Mouse (Mus musculus) c-Kit-positive CD71-positive TER-119-positive erythroid progenitor cells, embryonic 14.5 days (primary cell): ENCODE measurements around the gene Dntt.
A peak's percentile ranks its signal among the peaks of the same experiment; 100 is the strongest.

ENCODE experiments used
- DNase-seq: peaks from one replicate; pipeline ENCODE4 v3.0.0-alpha.2; 2013; ENCODE audit warnings: low spot score

The Dntt gene

DNA sequence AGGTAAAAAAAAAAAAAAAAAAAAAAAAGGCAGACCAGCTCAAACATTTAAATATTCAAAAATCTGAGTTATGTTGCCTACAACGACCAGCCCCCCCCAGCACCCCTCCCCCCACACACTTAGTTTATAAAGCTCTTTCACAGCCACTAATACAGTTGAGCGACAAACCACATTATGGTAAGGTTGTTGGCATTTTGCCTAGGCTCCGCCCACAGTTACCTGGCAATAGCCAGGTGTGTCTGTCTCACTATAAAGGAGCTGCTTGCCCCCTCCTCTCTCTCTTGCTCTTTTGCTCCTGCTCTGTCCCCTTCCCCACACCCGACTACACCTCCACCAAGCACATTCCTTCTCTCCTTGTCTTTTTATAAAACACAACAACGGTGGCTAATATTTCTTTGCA, 17.4 kb upstream of the Dntt start:
- DNase-seq, result no peak

GRCm38 (mm10) chr19:41013591-41013990, 15.5 kb upstream of the Dntt start:
- no peak for DNase-seq

DNA sequence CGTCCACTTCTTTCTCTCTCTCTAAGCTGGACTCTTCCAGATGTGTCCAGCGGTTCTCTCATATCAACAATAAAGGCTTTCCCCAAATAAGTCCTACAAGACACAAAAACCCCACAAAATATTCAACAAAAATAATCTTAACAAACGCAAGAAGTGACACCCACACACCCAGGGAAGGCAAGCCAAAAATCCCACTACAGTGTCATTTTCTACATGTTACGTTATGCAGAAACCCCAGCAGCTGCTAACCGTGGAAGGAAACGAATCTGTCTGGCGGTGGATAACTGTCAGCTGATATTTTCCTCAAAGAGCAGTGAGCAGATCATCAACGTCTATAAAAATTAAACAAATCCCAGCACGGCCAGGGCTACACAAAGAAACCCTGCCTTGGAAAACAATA, 15.1 kb upstream of the Dntt start:
- DNase-seq, result no peak

DNA sequence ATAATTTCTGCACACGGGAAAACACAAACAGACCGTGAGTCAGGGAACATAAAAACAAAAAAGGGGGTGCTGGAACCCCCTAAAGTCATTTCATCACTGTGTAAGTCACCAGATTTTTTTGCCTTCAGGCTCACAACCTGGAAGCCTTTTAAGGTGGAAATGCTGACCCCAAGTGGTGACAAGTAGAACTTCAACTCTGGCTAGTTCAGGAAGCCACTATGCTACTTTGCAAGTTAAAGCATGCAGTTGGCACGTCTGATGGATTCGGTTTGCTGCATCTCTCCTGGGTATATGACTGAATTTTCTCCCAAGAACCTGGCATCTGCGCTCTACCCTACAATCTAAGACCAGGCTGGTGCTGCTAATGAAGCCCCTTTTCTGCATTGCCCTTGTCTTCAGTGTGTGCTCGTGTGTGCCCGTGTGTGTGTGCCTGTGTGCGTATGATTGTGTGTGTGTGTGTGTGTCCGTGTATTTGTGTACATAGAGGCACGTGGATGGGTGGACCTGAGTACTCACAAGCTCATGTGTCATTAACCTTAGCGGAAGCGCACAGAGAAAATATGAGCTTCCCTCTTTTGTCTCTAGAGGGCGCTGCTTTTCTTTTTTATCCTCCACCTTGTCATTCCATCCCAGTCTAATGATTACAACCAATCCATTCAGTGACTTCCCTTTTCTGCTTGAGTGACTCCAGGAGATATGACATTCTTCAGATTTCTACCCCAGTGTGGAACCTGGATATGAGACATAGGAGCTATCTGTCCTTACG, 12.9 kb upstream of the Dntt start:
- peak; percentile 61 for DNase-seq

GRCm38 (mm10) chr19:41019164-41019675, 9.9 kb upstream of the Dntt start:
- DNase-seq, result no peak

GRCm38 (mm10) chr19:41020537-41020936, 8.5 kb upstream of the Dntt start:
- DNase-seq, result no peak

DNA sequence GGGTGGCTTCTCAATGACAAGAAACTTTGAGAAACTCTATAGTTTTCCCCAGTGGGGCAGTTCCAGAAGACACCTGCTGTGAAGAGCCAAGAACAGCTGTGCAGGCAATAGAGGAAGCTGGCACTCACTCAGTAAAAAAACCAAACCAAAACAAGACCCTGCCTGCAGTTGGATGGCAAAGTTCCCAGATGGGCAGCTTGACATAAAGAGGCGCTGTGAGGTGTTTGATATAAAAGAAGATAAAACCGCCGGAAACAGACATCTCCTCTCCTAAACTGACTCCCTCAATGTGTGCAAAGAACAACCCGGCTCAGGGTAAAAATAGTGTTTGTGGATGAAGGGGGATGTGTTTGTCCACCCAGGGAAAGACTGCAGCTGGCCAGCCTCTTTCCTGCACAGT, 6.8 kb upstream of the Dntt start:
- no peak for DNase-seq

- no peak for DNase-seq
These were observed 2.5 kb upstream of the Dntt start for GRCm38 (mm10) chr19:41026551-41026950.

- no peak for DNase-seq
These were observed 2.1 kb upstream of the Dntt start for GRCm38 (mm10) chr19:41027024-41027423.

- DNase-seq, result no peak
These were observed 1.5 kb upstream of the Dntt start for GRCm38 (mm10) chr19:41027601-41028000.

DNA sequence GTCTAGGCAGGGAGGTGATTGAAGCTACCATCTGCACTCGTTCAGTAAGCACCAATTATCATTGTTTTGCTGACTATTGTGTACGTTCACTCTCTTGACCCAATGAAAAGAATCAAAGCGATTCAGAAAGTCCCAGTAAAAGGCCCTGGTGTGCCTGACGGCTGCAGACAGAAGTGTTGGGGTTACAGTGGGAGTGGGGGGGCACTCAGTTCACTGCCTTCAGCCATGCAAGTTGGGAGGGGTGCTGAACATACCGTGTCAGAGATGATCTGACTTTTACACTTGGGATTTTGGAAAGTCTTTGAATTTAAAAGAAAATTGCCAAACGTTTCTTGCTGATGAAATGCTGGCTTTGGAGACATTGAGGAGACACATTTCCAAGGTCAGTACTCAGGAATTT, 1.1 kb downstream of the Dntt start:
- DNase-seq, result no peak

DNA sequence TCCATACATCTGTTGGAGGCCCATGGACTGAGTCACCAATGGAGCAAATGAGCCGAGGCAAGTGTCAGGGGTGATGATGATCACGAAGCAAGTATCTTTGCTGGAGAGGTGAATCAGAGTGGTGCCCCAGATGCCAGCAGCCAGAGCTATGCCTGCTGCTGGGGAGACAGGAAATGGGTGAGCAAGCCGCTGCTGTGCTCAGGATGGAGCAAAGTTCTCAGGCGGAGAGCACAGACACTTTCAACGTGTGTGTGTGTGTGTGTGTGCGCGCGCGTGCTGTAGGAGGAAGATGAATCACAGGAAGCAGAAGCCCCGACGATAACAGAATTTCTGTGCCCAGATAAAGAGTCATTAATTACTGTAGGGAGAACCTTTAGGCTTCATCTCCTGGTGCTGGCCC, 1.9 kb downstream of the Dntt start:
- DNase-seq, result no peak

GRCm38 (mm10) chr19:41031869-41032268, 2.8 kb downstream of the Dntt start:
- DNase-seq, result no peak

- no peak for DNase-seq
These were observed 6.9 kb downstream of the Dntt start for GRCm38 (mm10) chr19:41035809-41036551.

DNA sequence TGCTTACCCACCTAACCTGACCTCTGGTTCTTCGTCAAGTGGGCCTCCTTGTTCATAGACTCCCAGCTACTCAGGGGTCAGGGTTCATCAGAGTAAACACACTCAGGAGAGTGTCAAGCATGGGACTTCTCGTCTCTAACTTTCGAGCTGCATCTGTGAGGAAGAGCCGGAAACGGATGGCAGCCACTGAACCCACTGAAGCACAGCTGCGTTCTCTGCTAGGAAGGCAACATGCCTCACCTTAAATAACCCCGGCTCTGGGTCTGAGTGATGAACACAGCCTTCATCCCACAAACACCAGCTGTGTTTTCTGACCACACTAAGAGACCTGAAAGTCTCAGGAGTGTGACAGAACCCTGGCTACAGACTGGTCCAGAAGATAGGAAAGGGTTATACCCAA, 10.0 kb downstream of the Dntt start:
- DNase-seq, result no peak

- no peak for DNase-seq
These were observed 16.2 kb downstream of the Dntt start for GRCm38 (mm10) chr19:41045091-41045770.

DNA sequence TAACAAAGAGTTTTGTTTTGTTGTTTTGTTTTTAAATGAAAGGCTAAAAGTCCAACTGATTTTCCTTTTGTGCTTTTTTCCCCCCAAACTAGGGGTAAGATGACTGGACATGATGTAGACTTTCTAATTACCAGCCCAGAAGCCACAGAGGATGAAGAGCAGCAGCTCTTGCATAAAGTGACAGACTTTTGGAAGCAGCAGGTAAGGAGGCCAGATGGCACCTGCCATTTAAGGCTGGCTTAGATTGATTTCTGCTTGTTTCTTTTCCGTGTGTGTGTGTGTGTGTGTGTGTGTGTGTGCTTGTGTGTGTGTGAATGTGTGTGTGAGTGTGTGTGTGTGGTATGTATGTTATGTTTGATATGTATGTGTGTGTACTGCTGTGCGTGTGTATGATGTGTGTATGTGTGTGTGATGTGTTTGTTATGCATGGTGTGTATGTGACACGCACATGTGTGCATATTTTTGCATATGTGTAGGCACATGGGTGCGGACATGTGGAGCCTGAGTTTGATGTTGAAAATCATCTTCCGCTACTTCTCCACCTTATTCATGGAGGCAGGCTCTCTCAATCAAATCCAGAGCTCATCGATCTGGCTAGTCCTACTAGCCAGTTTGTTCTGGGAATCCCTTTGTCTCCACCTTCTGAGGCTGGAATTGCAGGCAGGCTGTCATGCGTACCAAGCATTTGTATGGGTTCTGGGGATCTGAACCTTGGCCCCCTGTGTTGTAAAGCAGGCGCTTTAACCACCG, 18.5 kb downstream of the Dntt start:
- no peak for DNase-seq

DNA sequence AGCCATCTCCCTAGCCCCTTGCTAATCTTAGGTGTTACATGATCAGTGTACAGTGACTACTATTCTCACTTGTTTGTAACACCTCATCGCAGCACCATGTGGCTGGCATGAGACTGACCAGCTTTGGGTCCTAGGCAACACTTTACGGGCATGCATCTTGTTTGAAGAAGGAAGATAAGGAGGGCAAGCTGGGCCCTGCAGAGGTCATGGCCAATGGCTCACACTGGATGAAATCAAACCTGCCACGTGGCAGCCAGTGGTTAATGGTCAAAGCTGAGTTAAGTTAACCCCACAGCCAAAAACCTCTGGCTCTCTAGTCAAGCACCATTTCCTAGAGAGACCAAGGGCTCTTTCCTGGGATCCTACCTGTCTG, 19.1 kb downstream of the Dntt start:
- DNase-seq, result no peak

DNA sequence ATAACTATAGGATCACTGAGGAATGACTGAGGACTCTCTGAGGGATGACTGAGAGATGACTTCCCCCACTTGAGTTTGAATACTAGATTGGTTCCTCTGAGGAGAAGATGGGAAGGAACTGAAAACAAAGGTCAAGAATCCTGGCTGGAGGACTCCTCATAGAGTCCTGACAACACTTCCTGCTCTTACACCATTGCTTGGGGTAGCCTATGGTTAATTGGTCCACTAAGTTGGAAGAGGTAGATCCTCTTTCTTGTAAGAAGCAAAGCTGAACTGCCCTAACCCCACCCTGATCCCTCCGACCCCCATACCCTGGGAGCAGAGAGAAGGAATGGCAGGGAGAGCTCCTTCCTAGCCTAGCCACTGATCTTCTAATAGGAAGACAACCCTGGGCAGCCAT, 22.6 kb downstream of the Dntt start:
- DNase-seq, result no peak

DNA sequence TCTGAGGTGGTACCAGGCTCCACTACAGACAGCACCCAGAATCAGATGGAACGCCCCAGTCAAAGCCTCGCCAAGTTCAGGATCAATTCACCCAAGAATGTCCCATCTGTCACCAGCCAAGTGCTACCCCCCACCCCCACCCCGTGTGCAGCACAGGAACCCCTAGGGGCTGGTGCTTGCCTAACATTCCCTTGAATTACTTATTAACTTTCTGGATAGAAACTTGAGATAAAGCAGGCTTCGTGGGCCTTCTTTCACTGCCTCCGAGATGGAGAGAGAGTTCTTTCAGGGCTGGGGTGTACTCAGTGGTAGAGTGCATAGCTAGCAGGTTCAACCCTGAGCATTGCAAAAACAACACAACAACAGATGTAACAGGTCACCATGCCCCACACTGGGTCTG, 23.2 kb downstream of the Dntt start:
- DNase-seq, result no peak

DNA sequence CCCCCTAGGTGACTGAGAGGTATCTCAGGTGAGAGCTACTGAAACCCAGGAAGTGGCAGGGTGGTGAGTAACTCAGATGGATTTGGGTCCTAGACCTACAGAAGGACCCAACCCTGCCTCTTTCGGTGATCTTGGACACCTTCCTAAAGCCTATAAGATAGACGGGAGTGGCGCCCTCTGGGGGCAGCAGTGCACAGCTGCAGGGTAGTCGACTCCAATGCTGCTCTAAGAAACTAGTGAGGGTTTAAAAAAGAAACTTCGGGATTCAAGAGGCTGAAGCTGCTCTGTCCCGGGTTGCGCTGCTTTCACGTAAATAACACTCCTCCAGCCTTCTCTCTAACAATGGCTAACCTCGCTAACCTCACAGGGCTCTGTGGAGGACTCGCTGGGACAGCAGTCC, 24.5 kb downstream of the Dntt start:
- DNase-seq, result peak; percentile 22

DNA sequence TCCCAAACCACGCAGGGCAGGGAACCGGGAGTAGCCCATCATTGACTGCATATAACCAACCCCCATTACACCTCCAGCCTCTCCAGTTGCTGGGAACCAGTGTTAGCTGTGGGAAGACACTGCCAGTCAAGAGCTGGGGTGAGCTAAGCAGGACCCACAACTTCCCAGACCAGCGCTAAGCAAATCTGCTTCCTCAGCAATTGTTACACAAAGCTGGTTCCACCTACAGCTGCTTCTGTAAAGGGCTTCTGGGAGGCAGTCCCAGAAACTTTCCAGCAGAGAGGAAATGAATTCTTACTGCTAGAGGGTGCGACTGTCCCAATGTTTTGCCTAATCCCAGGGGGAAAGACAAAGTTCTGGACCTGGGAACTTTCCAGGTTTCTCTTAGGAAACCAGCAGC, 25.6 kb downstream of the Dntt start:
- DNase-seq, result no peak
